Mouse (Mus musculus) CD4-positive, CD25-positive, alpha-beta regulatory T cell, adult 4 months (primary cell): ENCODE measurements at regions not wholly inside any gene's neighbourhood (a gene's known extent, or its start where the extent isn't known, plus 50 kb on each side); places are given as distances from the start of the nearest gene placed in this dataset.

ENCODE experiments used
- ATAC-seq: one replicate; pipeline ENCODE4 v1.8.0; 2017

- ATAC-seq, result no peak
Observed at GRCm38 (mm10) chr9:83059083-83059482, 83.8 kb upstream of the Phip start.

DNA sequence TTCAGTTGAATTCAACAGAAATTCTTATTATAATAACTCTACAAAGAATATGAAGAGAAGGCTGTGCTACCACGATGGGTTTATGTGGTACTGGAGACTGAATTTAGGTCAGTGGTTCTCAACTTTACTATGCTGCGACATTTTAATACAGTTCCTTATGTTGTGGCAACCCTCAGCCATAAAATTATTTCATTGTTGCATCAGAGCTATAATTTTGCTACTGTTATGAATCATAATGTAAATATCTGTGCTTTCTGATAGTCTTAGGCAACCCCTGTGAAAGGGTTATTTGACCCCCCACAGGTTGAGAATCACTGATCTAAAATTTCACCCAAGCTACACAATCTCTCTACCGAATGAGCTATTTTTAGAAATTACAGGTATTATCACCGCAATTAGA lies 80.9 kb upstream of the Phip start:
- no peak for ATAC-seq

DNA sequence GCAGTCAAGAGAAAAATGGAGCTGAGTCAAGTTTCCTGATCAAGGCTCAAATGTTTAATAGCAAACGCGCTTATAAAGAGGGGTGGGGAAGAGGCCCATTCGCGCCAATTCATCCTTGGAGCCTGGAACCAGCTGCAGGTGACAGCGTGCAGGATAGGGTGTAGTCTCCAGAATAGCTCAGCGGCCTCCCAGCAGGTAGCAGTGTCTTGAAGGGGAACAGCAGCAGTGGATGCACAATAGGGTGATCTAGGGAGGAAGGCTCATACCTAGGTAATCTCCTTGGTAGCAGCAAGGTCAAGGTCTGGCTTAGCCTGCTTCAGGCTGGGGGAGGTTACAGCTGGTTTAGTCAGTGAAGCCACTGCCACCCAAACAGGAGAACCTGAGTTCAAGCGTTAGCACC lies 76.3 kb upstream of the Phip start:
- no peak for ATAC-seq

- no peak for ATAC-seq
Observed at GRCm38 (mm10) chr9:83047567-83048238, 72.4 kb upstream of the Phip start.

- no peak for ATAC-seq
Observed at GRCm38 (mm10) chr9:83046035-83046434, 70.7 kb upstream of the Phip start.

- no peak for ATAC-seq
Observed at GRCm38 (mm10) chr9:83043790-83044189, 68.5 kb upstream of the Phip start.

- ATAC-seq, result no peak
Observed at GRCm38 (mm10) chr9:83041345-83041744, 66.0 kb upstream of the Phip start.

DNA sequence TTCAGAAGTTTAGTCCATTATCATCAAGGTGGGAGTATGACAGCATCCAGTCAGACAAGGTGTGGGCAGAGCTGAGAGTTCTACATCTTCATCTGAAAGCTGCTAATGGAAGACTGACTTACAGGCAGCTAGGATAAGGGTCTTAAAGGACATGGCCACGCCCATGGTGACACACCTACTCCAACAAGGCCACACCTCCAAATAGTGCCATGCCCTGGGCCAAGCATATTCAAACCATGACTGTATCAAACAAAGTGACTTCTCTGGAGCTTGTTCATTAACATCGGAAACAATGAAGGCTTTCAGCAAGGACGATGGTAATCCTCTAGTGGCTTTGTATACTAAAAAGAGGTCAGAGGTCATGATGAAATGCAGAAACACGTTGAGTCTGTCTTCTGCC lies 65.4 kb upstream of the Phip start:
- ATAC-seq, result no peak

DNA sequence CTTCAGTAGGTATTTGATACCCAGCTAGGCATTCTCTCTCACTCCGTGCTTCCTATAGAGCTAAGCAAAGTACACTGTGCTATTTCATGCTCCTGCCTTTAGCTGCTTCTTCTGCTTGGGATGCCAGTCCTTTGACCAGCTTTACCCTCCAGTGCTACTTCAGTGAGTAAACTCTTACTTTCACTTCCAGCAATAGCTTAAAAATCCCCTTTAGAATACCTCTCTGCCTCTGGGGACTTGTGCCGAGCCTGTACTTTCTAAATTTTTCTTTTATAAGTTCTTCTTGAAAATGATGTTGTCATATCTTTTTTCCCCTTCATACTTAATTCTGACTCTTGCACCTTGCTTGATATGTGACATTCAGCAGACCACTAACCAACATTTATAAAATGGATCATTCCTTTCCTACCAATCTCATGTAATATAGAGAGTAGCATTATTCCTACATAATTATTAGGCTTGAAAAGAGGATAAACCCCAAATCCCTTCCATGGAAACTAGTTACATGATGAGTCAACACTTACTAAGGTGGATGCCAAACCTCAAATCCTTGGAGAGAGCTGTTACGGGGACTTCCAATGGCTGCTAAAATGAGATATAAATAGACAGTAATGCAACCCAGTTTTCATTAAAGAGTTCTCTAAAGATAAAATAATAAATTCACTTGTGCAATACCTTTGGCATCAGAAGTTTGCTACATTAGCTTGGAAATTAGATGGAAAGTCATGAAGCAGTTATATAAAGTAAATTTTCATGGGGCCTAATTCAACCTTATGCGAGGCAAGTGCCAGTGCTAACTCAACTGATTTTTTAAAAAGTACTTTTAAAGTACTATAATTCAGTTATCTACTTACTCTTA lies 62.2 kb upstream of the Phip start:
- ATAC-seq, result peak; percentile 39
